Mouse (Mus musculus) forebrain, embryonic 10.5 days (tissue): ENCODE data around the gene Ppp1ca. TPM values are rescaled to one million over a fixed set of nuclear protein-coding genes. Genes with fewer than 3 reads are reported as not detected.

Source experiments
- DNase-seq: peaks from one replicate; pipeline ENCODE4 v3.0.0-alpha.2; 2017; ENCODE audit warnings: low spot score; ENCODE audit errors: extremely low spot score
- H3K27ac ChIP-seq: fragments of 300-500 bp; sonication (generic); 2 replicates; pipeline ENCODE4 v1.5.1; 2016; ENCODE audit warnings: mild to moderate bottlenecking
- H3K27me3 ChIP-seq: fragments of 300-500 bp; sonication (generic); 2 replicates; pipeline ENCODE4 v1.6.1; 2016; ENCODE audit warnings: mild to moderate bottlenecking; ENCODE audit not compliant: poor library complexity, severe bottlenecking
- H3K36me3 ChIP-seq: fragments of 300-500 bp; sonication (generic); replicated peaks from 2 replicates; pipeline ENCODE4 v1.6.1; 2016; ENCODE audit warnings: mild to moderate bottlenecking, moderate library complexity
- H3K4me1 ChIP-seq: fragments of 300-500 bp; sonication (generic); 2 replicates; pipeline ENCODE4 v1.6.1; 2016
- H3K4me3 ChIP-seq: fragments of 300-500 bp; sonication (generic); 2 replicates; pipeline ENCODE4 v1.5.1; 2016; ENCODE audit warnings: mild to moderate bottlenecking, moderate library complexity
- H3K9me3 ChIP-seq: fragments of 300-500 bp; sonication (generic); 2 replicates; pipeline ENCODE4 v1.6.1; 2016; ENCODE audit warnings: mild to moderate bottlenecking, moderate library complexity
- WGBS: fragments of 180-500 bp; shearing (Covaris S2); methylation state at CpG from one replicate; pipeline ENCODE4 v1.1.7; 2016; 5-methylcytosine and 5-hydroxymethylcytosine counted together
- polyA plus RNA-seq: library from polyadenylated mRNA; unstranded; fragments of >200 nt; fragmentation: Nextera tagmentation; extraction: Ambion mirVana; gene quantifications from 2 replicates; pipeline ENCODE4 v1.2.1, GENCODE M21; 2016

Gene Ppp1ca
- polyA plus RNA-seq, 1 experiment from 2014 or later = 998 TPM

DNA sequence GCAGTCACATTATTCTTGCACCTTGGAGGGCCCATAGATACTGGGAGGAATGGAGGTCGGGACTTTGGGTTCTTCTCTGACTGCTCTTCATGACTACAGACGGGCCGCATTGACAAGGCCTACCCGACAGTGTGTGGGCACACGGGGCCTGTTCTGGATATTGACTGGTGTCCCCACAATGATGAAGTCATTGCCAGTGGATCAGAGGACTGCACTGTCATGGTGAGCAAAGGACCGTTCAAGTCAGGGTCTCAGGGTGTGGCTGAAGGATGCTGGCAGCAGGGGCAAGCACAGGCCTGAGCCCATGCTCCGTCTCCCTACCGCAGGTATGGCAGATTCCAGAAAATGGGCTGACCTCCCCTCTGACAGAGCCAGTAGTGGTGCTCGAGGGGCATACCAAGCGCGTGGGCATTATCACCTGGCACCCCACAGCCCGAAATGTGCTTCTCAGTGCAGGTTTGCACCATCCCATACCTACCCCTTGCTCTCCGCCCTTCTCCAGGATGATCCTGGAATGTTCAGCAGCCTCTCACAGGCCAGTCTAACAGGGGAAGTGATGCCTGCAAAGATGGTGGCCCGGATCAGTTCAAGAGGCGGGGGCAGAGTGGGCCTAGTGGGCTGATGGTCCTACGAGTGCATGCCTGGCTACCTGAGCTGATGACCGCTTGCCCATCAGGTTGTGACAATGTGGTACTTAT is 42.0 kb upstream of the Ppp1ca start:
- no peak overlapping the region for H3K27ac ChIP-seq
- 95% methylated on average over 17 of the region's 17 CpGs for WGBS
- peaks cover 42% of the 10 kb centered on the region for H3K36me3 ChIP-seq
- DNase-seq = no peak
- H3K4me1 ChIP-seq = peaks cover 39% of the 10 kb centered on the region
- peak overlapping the region; percentile 73; the same call in 1 of the 2 replicates for H3K4me3 ChIP-seq
- H3K27me3 ChIP-seq = no peaks in the 10 kb centered on the region
- peaks cover 6% of the 10 kb centered on the region; the same call in 1 of the 2 replicates for H3K9me3 ChIP-seq

DNA sequence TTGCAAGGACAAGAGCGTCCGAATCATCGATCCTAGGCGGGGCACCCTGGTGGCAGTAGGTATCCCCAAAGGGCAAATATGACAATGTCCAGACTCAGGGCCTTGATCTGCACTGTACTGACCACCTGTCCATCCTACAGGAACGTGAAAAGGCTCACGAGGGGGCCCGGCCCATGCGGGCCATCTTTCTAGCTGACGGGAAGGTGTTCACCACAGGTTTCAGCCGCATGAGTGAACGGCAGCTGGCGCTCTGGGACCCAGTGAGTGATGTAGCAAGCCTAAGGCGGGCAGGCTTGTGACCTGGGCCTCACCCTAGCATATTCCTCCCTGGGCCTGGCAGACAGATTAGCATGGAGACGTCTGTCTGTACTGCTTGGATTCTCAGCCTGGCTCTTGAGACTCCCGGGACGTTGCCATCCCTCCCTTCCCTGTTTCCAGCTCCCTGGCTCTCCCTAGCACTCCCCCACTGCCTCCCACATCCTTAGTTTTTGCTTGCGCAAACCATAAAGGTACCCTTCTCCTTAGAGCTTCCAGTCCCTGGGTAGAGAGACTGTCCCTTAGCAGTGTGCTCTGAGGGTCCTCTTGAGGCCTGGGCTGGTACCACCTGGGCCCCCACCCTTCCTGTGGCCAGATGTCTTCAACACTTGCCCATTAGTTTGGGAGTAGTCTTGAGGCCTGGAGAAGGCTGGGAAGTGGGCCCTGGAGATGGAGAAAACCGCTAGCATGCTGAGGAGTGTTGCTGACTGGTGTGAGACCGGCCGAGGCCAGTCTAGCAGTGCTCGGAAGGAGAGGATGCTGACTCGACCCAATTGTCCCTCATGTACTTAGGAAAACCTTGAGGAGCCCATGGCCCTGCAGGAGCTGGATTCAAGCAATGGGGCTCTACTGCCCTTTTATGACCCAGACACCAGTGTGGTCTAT is 41.0 kb upstream of the Ppp1ca start:
- H3K36me3 ChIP-seq = peaks cover 52% of the 10 kb centered on the region
- 91% methylated on average over 22 of the region's 22 CpGs for WGBS

DNA sequence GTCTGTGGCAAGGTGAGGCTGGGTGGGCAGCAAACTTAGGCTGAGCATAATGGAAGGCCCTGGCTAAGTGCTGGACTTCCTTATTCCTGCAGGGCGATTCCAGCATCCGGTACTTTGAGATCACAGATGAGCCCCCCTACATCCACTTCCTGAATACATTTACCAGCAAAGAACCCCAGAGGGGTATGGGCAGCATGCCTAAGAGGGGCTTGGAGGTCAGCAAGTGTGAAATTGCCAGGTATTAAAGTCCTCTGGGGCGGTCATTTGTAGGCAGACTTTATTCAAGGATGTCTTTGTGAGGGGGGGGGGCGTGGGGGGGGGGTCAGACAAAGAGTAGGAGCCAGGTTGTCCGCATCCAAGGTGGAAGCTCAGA is 40.4 kb upstream of the Ppp1ca start:
- Histone ChIP-seq H3K27ac (no peak overlapping the region), H3K27me3 (no peaks in the 10 kb centered on the region), H3K4me1 (peaks cover 54% of the 10 kb centered on the region), H3K4me3 (no peak overlapping the region), H3K36me3 (peaks cover 58% of the 10 kb centered on the region), H3K9me3 (no peaks in the 10 kb centered on the region)
- 84% methylated on average over 5 of the region's 5 CpGs for whole genome bisulfite sequencing
- DNase-seq = no peak

More for the DNA sequence above, 41.0 kb upstream of the Ppp1ca start:
- no peaks in the 10 kb centered on the region for H3K27me3 ChIP-seq
- H3K4me1 ChIP-seq = peaks cover 48% of the 10 kb centered on the region
- H3K9me3 ChIP-seq = peaks cover 3% of the 10 kb centered on the region; the same call in 1 of the 2 replicates
- H3K27ac ChIP-seq = no peak overlapping the region
- DNase-seq = no peak
- no peak overlapping the region for H3K4me3 ChIP-seq

DNA sequence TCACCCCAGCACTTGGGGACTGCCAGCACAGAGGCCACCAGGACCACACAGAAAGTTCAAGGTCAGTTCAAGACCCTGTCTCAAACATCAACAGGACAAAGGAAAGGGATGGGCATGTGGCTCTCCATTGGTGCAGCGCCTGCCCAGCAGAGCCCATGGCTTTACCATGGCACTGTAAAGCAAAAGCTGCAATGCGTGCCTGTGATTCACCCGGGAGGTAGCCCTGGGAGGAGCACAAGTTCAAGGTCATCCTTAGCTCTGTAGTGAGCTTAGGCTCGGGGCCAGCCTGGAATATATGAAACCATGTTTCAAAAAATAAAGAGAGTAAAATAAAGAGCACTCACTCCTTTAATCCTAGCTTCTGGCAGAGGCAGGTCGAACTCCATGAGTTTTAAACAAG is 40.0 kb upstream of the Ppp1ca start:
- no peak overlapping the region for H3K27ac ChIP-seq
- WGBS = 90% methylated on average over 5 of the region's 5 CpGs
- H3K9me3 ChIP-seq = no peaks in the 10 kb centered on the region
- H3K27me3 ChIP-seq = no peaks in the 10 kb centered on the region
- DNase-seq = no peak
- H3K4me3 ChIP-seq = no peak overlapping the region
- H3K4me1 ChIP-seq = peaks cover 51% of the 10 kb centered on the region
- H3K36me3 ChIP-seq = peaks cover 62% of the 10 kb centered on the region

DNA sequence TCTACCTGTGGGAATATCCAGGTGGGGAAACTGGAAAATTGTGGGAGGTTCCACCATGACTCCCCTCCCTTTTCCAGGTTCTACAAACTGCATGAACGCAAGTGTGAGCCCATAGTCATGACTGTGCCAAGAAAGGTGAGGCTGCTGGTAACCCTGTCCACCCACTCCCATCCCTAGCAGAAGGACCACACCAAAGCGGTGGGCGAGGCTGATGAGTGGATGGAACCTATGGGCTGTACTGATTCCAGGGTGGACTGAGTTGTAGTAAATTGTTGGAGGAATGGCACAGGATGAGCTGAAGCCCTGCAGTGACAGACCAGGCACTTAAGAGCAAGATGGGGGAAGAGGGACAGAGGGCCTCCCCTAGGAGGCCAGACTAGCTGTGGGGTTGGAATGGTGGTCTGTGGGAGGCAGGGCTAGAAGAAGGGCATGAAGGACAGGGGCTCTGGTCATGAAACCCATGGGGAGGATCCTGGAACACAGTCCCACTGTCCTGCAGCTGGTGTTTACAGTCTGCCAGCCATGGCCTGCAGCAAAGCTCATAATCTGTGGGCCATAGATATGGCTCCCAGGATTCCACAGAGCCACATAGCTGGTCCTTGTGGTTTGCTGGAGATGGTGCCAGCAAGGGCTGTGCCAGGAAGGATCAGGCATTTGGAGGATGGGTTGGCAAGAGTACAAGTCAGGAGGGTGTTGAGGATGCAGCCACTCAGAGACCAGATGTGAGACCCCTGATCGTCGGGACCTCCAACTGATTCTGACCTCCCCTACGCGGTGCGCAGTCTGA is 39.2 kb upstream of the Ppp1ca start:
- no peak for DNase-seq
- H3K9me3 ChIP-seq = no peaks in the 10 kb centered on the region
- peaks cover 44% of the 10 kb centered on the region for H3K4me1 ChIP-seq
- H3K27me3 ChIP-seq = no peaks in the 10 kb centered on the region
- H3K27ac ChIP-seq = no peak overlapping the region
- 88% methylated on average over 8 of the region's 8 CpGs for WGBS
- H3K4me3 ChIP-seq = no peak overlapping the region
- peaks cover 70% of the 10 kb centered on the region for H3K36me3 ChIP-seq

DNA sequence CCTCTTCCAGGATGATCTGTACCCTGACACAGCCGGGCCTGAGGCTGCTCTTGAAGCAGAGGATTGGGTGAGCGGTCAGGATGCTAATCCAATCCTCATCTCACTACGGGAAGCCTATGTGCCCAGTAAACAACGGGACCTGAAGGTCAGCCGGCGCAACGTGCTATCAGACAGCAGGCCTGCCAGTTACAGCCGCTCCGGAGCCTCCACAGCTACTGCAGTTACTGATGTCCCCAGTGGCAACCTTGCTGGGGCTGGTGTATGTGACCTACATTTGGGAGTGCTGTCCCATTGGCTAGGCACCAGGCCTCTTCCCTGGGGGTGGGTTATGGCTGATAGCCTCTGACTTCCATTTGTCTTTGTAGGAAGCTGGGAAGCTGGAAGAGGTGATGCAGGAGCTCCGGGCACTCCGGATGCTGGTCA is 38.6 kb upstream of the Ppp1ca start, which contains the start of gene Ptprcap:
Gene Ptprcap (plus strand): TSS at position 373 of the 423 bp plus-strand sequence.
- H3K4me1 ChIP-seq = peaks cover 38% of the 10 kb centered on the region
- no peaks in the 10 kb centered on the region for H3K27me3 ChIP-seq
- DNase-seq = no peak
- H3K9me3 ChIP-seq = no peaks in the 10 kb centered on the region
- H3K36me3 ChIP-seq = peaks cover 76% of the 10 kb centered on the region
- WGBS = 82% methylated on average over 11 of the region's 11 CpGs
- H3K27ac ChIP-seq = no peak within 1 kb of the TSS
- H3K4me3 ChIP-seq = no peak within 1 kb of the TSS

DNA sequence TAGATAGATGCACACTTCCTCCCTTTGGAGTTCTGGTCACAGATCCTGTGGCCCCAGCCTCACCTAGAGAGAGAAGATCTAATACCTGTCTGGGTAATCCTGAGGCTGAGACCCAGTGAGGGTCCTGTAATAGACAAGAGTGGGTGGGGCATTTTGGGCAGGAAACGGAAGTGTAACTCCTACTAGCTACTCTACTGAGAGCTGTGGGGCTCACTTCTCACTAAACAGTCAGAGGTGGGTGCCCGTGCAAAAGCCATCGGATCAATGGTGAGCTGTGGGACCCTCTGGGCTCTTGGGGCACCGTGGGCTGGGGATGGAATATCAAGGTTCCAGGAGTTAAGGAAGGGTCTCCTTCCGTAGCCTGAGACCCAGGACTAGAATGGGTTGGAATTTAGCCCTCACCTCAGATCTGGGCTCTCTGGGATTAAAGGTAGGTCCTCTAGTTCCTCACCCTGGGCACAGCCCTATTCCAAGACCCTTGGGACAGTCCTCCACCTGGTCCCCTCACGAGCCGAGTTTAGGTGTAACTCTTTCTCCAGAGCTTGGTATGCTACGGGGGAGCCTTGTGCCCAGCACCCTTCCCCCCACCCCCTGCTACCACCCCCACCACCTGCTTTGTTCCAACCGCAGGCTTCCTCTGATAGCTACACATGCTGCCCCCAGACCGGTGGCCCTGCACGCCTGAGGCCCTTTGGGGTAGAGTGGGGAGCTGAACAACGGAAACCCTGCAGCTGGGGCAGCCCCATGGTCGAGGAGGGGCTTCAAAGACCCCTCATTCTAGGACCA is 37.2 kb upstream of the Ppp1ca start:
- peaks cover 26% of the 10 kb centered on the region for H3K4me1 ChIP-seq
- DNase-seq = no peak
- no peaks in the 10 kb centered on the region for H3K9me3 ChIP-seq
- H3K27me3 ChIP-seq = no peaks in the 10 kb centered on the region
- peaks cover 90% of the 10 kb centered on the region for H3K36me3 ChIP-seq
- WGBS = 86% methylated on average over 13 of the region's 13 CpGs
- 0 out of 2 replicates have a peak overlapping the region, but pooled peaks have one; percentile 16 for H3K27ac ChIP-seq
- no peak overlapping the region for H3K4me3 ChIP-seq

DNA sequence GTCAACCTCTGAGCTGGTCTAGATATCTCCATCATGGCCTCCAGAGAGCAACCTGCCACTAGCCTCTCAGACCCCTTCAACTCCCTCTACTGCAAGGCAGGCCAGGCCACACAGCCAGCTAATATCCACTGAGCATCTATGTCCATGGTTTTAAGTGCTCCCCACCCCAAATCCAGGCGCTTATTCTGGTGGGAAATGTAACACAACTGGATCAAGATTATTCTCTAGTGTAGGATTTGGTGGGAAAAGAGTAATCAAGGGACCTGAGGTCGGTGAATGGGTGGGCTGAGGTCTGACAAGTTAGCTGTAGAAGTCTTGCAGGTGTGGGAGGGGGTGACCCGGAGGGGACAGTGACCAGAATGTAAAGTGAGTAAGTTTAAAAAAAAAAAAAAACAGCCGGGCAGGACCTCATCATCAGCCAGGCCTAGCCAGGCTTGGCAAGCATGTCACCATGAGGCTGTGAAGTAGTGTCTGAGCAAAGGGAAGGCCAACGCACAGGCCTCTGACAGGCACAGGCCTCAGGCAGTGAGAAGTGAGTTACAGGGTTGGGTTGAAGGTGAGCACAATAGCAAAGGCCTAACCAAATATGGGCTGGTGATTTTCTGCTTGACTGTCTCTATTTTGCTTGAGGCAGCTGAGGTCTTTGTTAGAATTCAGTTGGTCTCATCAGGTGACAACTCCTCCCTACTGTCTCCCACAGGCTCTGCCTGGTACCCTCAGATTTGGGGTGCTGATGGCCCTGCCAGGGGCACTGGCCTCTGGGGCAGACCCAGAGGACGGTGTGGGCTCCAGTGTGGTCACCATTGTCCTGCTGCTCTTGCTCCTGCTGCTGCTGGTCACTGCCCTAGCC is 36.4 kb upstream of the Ppp1ca start:
- no peaks in the 10 kb centered on the region for H3K27me3 ChIP-seq
- no peaks in the 10 kb centered on the region for H3K9me3 ChIP-seq
- no peak overlapping the region for H3K4me3 ChIP-seq
- peaks cover 88% of the 10 kb centered on the region for H3K36me3 ChIP-seq
- no peak for DNase-seq
- H3K4me1 ChIP-seq = peaks cover 20% of the 10 kb centered on the region
- 73% methylated on average over 6 of the region's 6 CpGs for WGBS
- peak overlapping the region; percentile 54; the same call in 1 of the 2 replicates for H3K27ac ChIP-seq

DNA sequence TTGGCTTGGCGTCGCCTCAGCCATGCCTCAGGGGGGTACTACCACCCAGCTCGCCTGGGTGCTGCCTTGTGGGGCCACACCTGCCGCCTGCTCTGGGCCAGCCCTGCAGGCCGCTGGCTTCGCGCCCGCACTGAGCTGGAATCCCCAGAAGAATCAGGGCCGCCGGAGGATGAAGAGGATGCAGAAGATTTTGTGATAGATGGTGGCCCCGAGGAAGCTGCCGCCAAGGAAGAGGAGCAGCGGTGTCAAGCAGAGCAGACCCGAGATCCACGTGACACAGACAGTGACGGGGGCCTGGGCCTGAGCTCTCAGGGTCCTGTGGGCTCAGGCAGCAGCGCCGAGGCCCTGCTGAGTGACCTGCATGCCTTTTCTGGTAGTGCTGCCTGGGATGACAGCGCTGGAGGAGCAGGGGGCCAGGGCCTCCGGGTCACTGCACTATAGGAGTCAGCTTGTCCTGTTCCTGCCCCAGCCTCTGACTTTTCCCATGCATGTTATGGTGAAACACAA is 35.7 kb upstream of the Ppp1ca start:
- Histone ChIP-seq H3K4me3 (no peak overlapping the region), H3K4me1 (peaks cover 20% of the 10 kb centered on the region), H3K9me3 (no peaks in the 10 kb centered on the region), H3K27ac (peak overlapping the region; percentile 54; the same call in 1 of the 2 replicates), H3K36me3 (peaks cover 87% of the 10 kb centered on the region), H3K27me3 (no peaks in the 10 kb centered on the region)
- WGBS = 73% methylated on average over 20 of the region's 20 CpGs
- DNase-seq = no peak

DNA sequence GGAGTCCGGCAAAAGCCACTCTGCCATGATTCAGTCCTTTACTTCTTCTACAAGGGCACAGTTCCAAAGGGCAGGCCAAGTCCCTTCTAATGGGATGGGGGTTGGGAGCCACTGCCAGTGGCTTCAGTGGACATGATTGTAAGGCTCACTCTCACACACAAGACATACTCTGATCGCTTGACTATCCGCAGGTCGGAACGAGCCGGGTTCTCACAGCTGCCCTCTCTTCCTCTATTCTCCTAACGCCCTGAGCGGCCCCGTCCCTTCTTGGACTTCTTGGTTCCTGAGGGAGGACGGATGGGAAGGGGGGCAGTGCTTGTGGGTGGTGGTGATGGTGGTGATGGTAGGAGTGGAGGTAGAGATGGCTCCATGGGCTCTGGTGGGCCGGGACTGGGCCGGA is 35.1 kb upstream of the Ppp1ca start:
- Histone ChIP-seq H3K27ac (no peak overlapping the region), H3K27me3 (no peaks in the 10 kb centered on the region), H3K4me3 (no peak overlapping the region), H3K36me3 (peaks cover 87% of the 10 kb centered on the region), H3K9me3 (no peaks in the 10 kb centered on the region), H3K4me1 (peaks cover 20% of the 10 kb centered on the region)
- no peak for DNase-seq
- WGBS = 92% methylated on average over 12 of the region's 12 CpGs

DNA sequence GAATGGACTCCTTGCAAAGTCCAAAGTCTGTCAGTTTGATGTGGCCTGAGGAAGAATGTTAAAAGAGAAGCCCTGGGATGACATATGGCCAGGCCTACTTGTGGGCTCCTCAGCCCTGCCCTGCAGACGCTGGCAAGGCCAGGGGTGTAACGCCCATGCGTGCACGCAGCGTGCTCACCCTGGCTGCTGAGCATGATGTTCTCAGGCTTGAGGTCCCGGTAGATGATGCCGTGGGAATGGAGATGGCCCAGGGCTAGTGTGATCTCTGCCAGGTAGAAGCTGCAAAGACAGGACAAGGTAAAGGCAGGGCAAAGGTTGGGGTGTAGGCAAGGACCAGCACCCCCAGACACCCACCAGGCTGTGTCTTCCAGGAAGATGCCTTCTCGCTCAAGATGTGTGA is 32.8 kb upstream of the Ppp1ca start:
- Histone ChIP-seq H3K4me1 (peaks cover 37% of the 10 kb centered on the region), H3K36me3 (peaks cover 68% of the 10 kb centered on the region), H3K9me3 (no peaks in the 10 kb centered on the region), H3K4me3 (no peak overlapping the region), H3K27ac (no peak overlapping the region), H3K27me3 (no peaks in the 10 kb centered on the region)
- WGBS = 98% methylated on average over 8 of the region's 8 CpGs
- no peak for DNase-seq
